15 mouse cellular contexts compared by ENCODE assay signal in genomic region chr3:96568605-96569004, GRCm38 (mm10). TPM values are rescaled to one million over a fixed set of nuclear protein-coding genes. Genes with fewer than 3 reads are reported as not detected.
A peak's percentile ranks its signal among the peaks of the same experiment; 100 is the strongest.
DNase-seq lines count a peak whose midpoint lies in the region; ATAC-seq and TF ChIP-seq lines count a peak whose summit lies in the region.
"Had no signal": no experiment of that assay in that cellular context is flagged by ENCODE, and none has a peak within 500 bp of the region (broad histone marks: within the 10 kb centered on the region; RNA-seq: fewer than 3 reads in every experiment).

No protein-coding gene starts in this region.

- WGBS in heart, embryonic 10.5 days, result 72% methylated on average over 8 of the region's 8 CpGs
- WGBS in kidney, embryonic 16.5 days, result 71% methylated on average over 8 of the region's 8 CpGs
- WGBS in lung, postnatal 0 days, result 62% methylated on average over 8 of the region's 8 CpGs
- WGBS in midbrain, postnatal 0 days, result 43% methylated on average over 8 of the region's 8 CpGs

- H3K27ac ChIP-seq in heart, embryonic 10.5 days, result no peak overlapping the region
- H3K27ac ChIP-seq in kidney, embryonic 16.5 days (ENCODE audit: low read length), result peak overlapping the region; percentile 15; the same call in 1 of the 2 replicates
- H3K27ac ChIP-seq in lung, postnatal 0 days (ENCODE audit: low read length), result 0 out of 2 replicates have a peak overlapping the region, but pooled peaks have one; percentile 2
- no peak overlapping the region for H3K27ac ChIP-seq in midbrain, postnatal 0 days (ENCODE audit: low read depth, low read length)
- H3K27ac ChIP-seq: kidney, postnatal 0 days; liver, embryonic 15.5 days had no signal

- H3K9ac ChIP-seq in kidney, embryonic 16.5 days (replicated peaks; ENCODE audit: low read length), result no peak overlapping the region
- no peak overlapping the region for H3K9ac ChIP-seq in lung, postnatal 0 days (replicated peaks; ENCODE audit: low read depth)
- H3K9ac ChIP-seq in midbrain, postnatal 0 days (replicated peaks; ENCODE audit: low read length, poor library complexity, severe bottlenecking), result no peak overlapping the region
- H3K9ac ChIP-seq: liver, embryonic 15.5 days had no signal

- H3K4me2 ChIP-seq in kidney, embryonic 16.5 days (replicated peaks; ENCODE audit: low read depth, low read length), result no peak overlapping the region
- no peak overlapping the region for H3K4me2 ChIP-seq in lung, postnatal 0 days (replicated peaks; ENCODE audit: low read depth, low read length)
- no peak overlapping the region for H3K4me2 ChIP-seq in midbrain, postnatal 0 days (ENCODE audit: low read depth, low read length, poor library complexity, severe bottlenecking)
- H3K4me2 ChIP-seq: liver, embryonic 15.5 days had no signal

- peak; percentile 96 for DNase-seq in heart, adult 11 months
- no peak for DNase-seq in heart, embryonic 10.5 days (ENCODE audit: low spot score)
- DNase-seq in kidney, adult 8-10 months, result no peak
- DNase-seq in lung, postnatal 0 days (ENCODE audit: low spot score), result no peak
- DNase-seq in lung, postnatal 14 days, result no peak
- no peak for DNase-seq in midbrain, postnatal 0 days (ENCODE audit: low spot score)
- no peak for DNase-seq in c-Kit-positive CD71-positive TER-119-positive erythroid progenitor cells, embryonic 14.5 days (ENCODE audit: low spot score)
- DNase-seq: adrenal gland, adult 2 months; cerebellum, adult 9-11 months; layer of hippocampus, postnatal 36 days had no signal

- ATAC-seq in kidney, embryonic 16.5 days (ENCODE audit: low FRiP score, low TSS enrichment), result no peak
- ATAC-seq in lung, postnatal 0 days, result no peak
- ATAC-seq in midbrain, postnatal 0 days (ENCODE audit: low FRiP score), result no peak
- ATAC-seq: forebrain, embryonic 14.5 days; hindbrain, embryonic 16.5 days had no signal

- no peak overlapping the region for H3K4me3 ChIP-seq in heart, embryonic 10.5 days
- no peak overlapping the region for H3K4me3 ChIP-seq in kidney, embryonic 16.5 days (ENCODE audit: low read length)
- no peak overlapping the region for H3K4me3 ChIP-seq in lung, postnatal 0 days (ENCODE audit: low read depth, low read length)
- H3K4me3 ChIP-seq in midbrain, postnatal 0 days (ENCODE audit: low read depth, low read length), result no peak overlapping the region
- H3K4me3 ChIP-seq: liver, embryonic 15.5 days had no signal

- no peak for TF ChIP-seq CTCF in lung, postnatal 0 days (IDR thresholded peaks at IDR 0.05)
- no peak for TF ChIP-seq CTCF in midbrain, postnatal 0 days (IDR thresholded peaks at IDR 0.05)

- peaks cover 55% of the 10 kb centered on the region for H3K4me1 ChIP-seq in heart, embryonic 10.5 days
- peaks cover 22% of the 10 kb centered on the region for H3K4me1 ChIP-seq in kidney, embryonic 16.5 days (ENCODE audit: insufficient read depth, low read length)
- peaks cover 14% of the 10 kb centered on the region for H3K4me1 ChIP-seq in lung, postnatal 0 days (ENCODE audit: insufficient read depth, low read depth, low read length)
- no peaks in the 10 kb centered on the region for H3K4me1 ChIP-seq in midbrain, postnatal 0 days (ENCODE audit: insufficient read depth, low read length)

- H3K9me3 ChIP-seq in heart, embryonic 10.5 days, result no peaks in the 10 kb centered on the region
- no peaks in the 10 kb centered on the region for H3K9me3 ChIP-seq in kidney, embryonic 16.5 days (ENCODE audit: low read length)
- H3K9me3 ChIP-seq in lung, postnatal 0 days (ENCODE audit: low read length), result no peaks in the 10 kb centered on the region
- no peaks in the 10 kb centered on the region for H3K9me3 ChIP-seq in midbrain, postnatal 0 days (ENCODE audit: low read length)
- H3K9me3 ChIP-seq: liver, embryonic 15.5 days had no signal

- TF ChIP-seq EP300 in lung, postnatal 0 days (IDR thresholded peaks at IDR 0.05), result no peak

- H3K36me3 ChIP-seq in heart, embryonic 10.5 days, result no peaks in the 10 kb centered on the region
- H3K36me3 ChIP-seq in kidney, embryonic 16.5 days (ENCODE audit: insufficient read depth, low read length), result no peaks in the 10 kb centered on the region
- H3K36me3 ChIP-seq in lung, postnatal 0 days (ENCODE audit: insufficient read depth, low read length), result no peaks in the 10 kb centered on the region
- H3K36me3 ChIP-seq in midbrain, postnatal 0 days (ENCODE audit: insufficient read depth, low read length), result no peaks in the 10 kb centered on the region
- H3K36me3 ChIP-seq: liver, embryonic 15.5 days had no signal

- no peaks in the 10 kb centered on the region for H3K27me3 ChIP-seq in heart, embryonic 10.5 days (ENCODE audit: insufficient read depth, poor library complexity, severe bottlenecking)
- no peaks in the 10 kb centered on the region for H3K27me3 ChIP-seq in kidney, embryonic 16.5 days (ENCODE audit: insufficient read depth, low read length)
- no peaks in the 10 kb centered on the region for H3K27me3 ChIP-seq in lung, postnatal 0 days (replicated peaks; ENCODE audit: insufficient read depth, low read length)
- H3K27me3 ChIP-seq in midbrain, postnatal 0 days (ENCODE audit: insufficient read depth, low read length), result no peaks in the 10 kb centered on the region
- H3K27me3 ChIP-seq: liver, embryonic 15.5 days had no signal

RNA-seq across cellular contexts. Expression of gene Gm16253, which starts 8.2 kb away (rescaled TPM):
- 0.88 and 2.8 TPM in 2 replicates for polyA plus RNA-seq in heart, embryonic 10.5 days (2016; fragmentation: Nextera tagmentation; extraction: Ambion mirVana)
- 1.3 TPM in 2 replicates for polyA plus RNA-seq in kidney, embryonic 16.5 days (2015; fragmentation: Nextera tagmentation; extraction: Ambion mirVana)
- polyA plus RNA-seq in lung, postnatal 0 days (2015; fragmentation: Nextera tagmentation; extraction: Ambion mirVana), result 0.73 and 0.78 TPM in 2 replicates
- not detected in 2 replicates for total RNA-seq in midbrain, postnatal 0 days (2014; rRNA removed)
- 0.52 TPM in 1 of 2 replicates, not detected in the other for polyA plus RNA-seq in midbrain, postnatal 0 days (2015; fragmentation: Nextera tagmentation; extraction: Ambion mirVana)
- total RNA-seq: adrenal gland, adult 2 months; layer of hippocampus, postnatal 36 days had no signal
- polyA plus RNA-seq: adrenal gland, adult 2 months; forebrain, embryonic 14.5 days; kidney, postnatal 0 days had no signal

RNA-seq across cellular contexts. Expression of gene Txnip, which starts 10.8 kb away (rescaled TPM):
- polyA plus RNA-seq in heart, embryonic 10.5 days (2016; fragmentation: Nextera tagmentation; extraction: Ambion mirVana), result 59.9 and 75.5 TPM in 2 replicates
- polyA plus RNA-seq in kidney, embryonic 16.5 days (2015; fragmentation: Nextera tagmentation; extraction: Ambion mirVana), result 191 and 197 TPM in 2 replicates
- polyA plus RNA-seq in lung, postnatal 0 days (2015; fragmentation: Nextera tagmentation; extraction: Ambion mirVana), result 468 and 502 TPM in 2 replicates
- total RNA-seq in midbrain, postnatal 0 days (2014; rRNA removed), result 145 and 222 TPM in 2 replicates
- 108 and 116 TPM in 2 replicates for polyA plus RNA-seq in midbrain, postnatal 0 days (2015; fragmentation: Nextera tagmentation; extraction: Ambion mirVana)

RNA-seq across cellular contexts. Expression of gene Polr3gl, which starts 25.4 kb away (rescaled TPM):
- polyA plus RNA-seq in heart, embryonic 10.5 days (2016; fragmentation: Nextera tagmentation; extraction: Ambion mirVana), result 37.1 and 37.2 TPM in 2 replicates
- 32.1 and 35.8 TPM in 2 replicates for polyA plus RNA-seq in kidney, embryonic 16.5 days (2015; fragmentation: Nextera tagmentation; extraction: Ambion mirVana)
- 36.7 and 43.2 TPM in 2 replicates for polyA plus RNA-seq in lung, postnatal 0 days (2015; fragmentation: Nextera tagmentation; extraction: Ambion mirVana)
- 13.2 and 16.2 TPM in 2 replicates for total RNA-seq in midbrain, postnatal 0 days (2014; rRNA removed)
- polyA plus RNA-seq in midbrain, postnatal 0 days (2015; fragmentation: Nextera tagmentation; extraction: Ambion mirVana), result 29.4 and 32.0 TPM in 2 replicates

RNA-seq across cellular contexts. Expression of gene Ankrd34a, which starts 27.8 kb away (rescaled TPM):
- 6.8 and 10.4 TPM in 2 replicates for polyA plus RNA-seq in heart, embryonic 10.5 days (2016; fragmentation: Nextera tagmentation; extraction: Ambion mirVana)
- polyA plus RNA-seq in kidney, embryonic 16.5 days (2015; fragmentation: Nextera tagmentation; extraction: Ambion mirVana), result 2.2 and 2.3 TPM in 2 replicates
- 0.18 and 0.37 TPM in 2 replicates for polyA plus RNA-seq in lung, postnatal 0 days (2015; fragmentation: Nextera tagmentation; extraction: Ambion mirVana)
- total RNA-seq in midbrain, postnatal 0 days (2014; rRNA removed), result 21.5 and 32.7 TPM in 2 replicates
- polyA plus RNA-seq in midbrain, postnatal 0 days (2015; fragmentation: Nextera tagmentation; extraction: Ambion mirVana), result 16.3 and 21.0 TPM in 2 replicates

RNA-seq across cellular contexts. Expression of gene Lix1l, which starts 32.3 kb away (rescaled TPM):
- 4.7 and 4.8 TPM in 2 replicates for polyA plus RNA-seq in heart, embryonic 10.5 days (2016; fragmentation: Nextera tagmentation; extraction: Ambion mirVana)
- 6.9 and 7.1 TPM in 2 replicates for polyA plus RNA-seq in kidney, embryonic 16.5 days (2015; fragmentation: Nextera tagmentation; extraction: Ambion mirVana)
- 5.4 TPM in 2 replicates for polyA plus RNA-seq in lung, postnatal 0 days (2015; fragmentation: Nextera tagmentation; extraction: Ambion mirVana)
- 38.0 and 52.9 TPM in 2 replicates for total RNA-seq in midbrain, postnatal 0 days (2014; rRNA removed)
- 3.2 TPM in 2 replicates for polyA plus RNA-seq in midbrain, postnatal 0 days (2015; fragmentation: Nextera tagmentation; extraction: Ambion mirVana)

Comparison
In these comparisons a context has a peak if more than half of its experiments do, and no peak if none do; other contexts are left out.
1. H3K27ac ChIP-seq: peak in kidney, embryonic 16.5 days (single experiment) and lung, postnatal 0 days (single experiment); none in heart, embryonic 10.5 days (single experiment) and midbrain, postnatal 0 days (single experiment).